Mouse (Mus musculus) erythroblast, embryonic 14.5 days (primary cell): ENCODE measurements around the gene 1700061G19Rik.

ENCODE experiments used
- GATA1 ChIP-seq: IDR thresholded peaks from 2 replicates; pipeline ENCODE4 v1.6.1; 2012; ENCODE audit warnings: low read length, inconsistent platforms, mixed read lengths
- TAL1 ChIP-seq: IDR thresholded peaks from 3 replicates; pipeline ENCODE4 v1.6.1; 2012; ENCODE audit warnings: low read length, inconsistent platforms, mixed read lengths

GRCm38 (mm10) chr17:56933395-56933794 lies 58.1 kb downstream of the 1700061G19Rik start:
- TF ChIP-seq GATA1 (no peak), TAL1 (no peak)
